Mouse (Mus musculus) right cerebral cortex, postnatal 10 days (tissue): Measurements from ENCODE around the gene Spib.

Experiments used
- DNase-seq, 2 experiments: peaks; one replicate each; pipeline ENCODE4 v3.0.0; 2021; ENCODE audit warnings: low spot score in 2 of 2

Spib gene

GRCm38 (mm10) chr7:44526414-44527154 lies 5.3 kb downstream of the Spib start:
- no peak for DNase-seq

- DNase-seq = peak; percentile 66 to 75
Observed at GRCm38 (mm10) chr7:44525126-44525832, 6.6 kb downstream of the Spib start.

GRCm38 (mm10) chr7:44524502-44524901 lies 7.4 kb downstream of the Spib start, which contains the start of gene Mybpc2:
TSS of gene Mybpc2 (minus strand) at chr7:44524656.
- DNase-seq = no peak

- no peak for DNase-seq
Observed at GRCm38 (mm10) chr7:44523056-44523455, 8.8 kb downstream of the Spib start.

- peak in 1 of 2 experiments; percentile 67 for DNase-seq
Observed at GRCm38 (mm10) chr7:44521710-44522109, 10.2 kb downstream of the Spib start.

GRCm38 (mm10) chr7:44520990-44521389 lies 10.9 kb downstream of the Spib start:
- no peak for DNase-seq

- DNase-seq = no peak
Observed at GRCm38 (mm10) chr7:44519240-44519913, 12.5 kb downstream of the Spib start.

GRCm38 (mm10) chr7:44507491-44507890 lies 24.4 kb downstream of the Spib start:
- DNase-seq = no peak

- DNase-seq = peak; percentile 71 to 84
Observed at GRCm38 (mm10) chr7:44501563-44502115, 30.2 kb downstream of the Spib start.

- no peak for DNase-seq
Observed at GRCm38 (mm10) chr7:44500046-44500445, 31.8 kb downstream of the Spib start.

- no peak for DNase-seq
Observed at GRCm38 (mm10) chr7:44498922-44499321, 32.9 kb downstream of the Spib start.

GRCm38 (mm10) chr7:44497361-44498055 lies 34.4 kb downstream of the Spib start:
- DNase-seq = peak; percentile 47 to 62

- no peak for DNase-seq
Observed at GRCm38 (mm10) chr7:44496771-44497109, 35.1 kb downstream of the Spib start.

GRCm38 (mm10) chr7:44495992-44496770 lies 35.7 kb downstream of the Spib start, which contains the start of the genes Emc10 and Fam71e1:
TSS of gene Emc10 (minus strand) at chr7:44496529.
TSS of gene Fam71e1 (plus strand) at chr7:44496581.
- peak; percentile 99 for DNase-seq

GRCm38 (mm10) chr7:44495086-44495485 lies 36.8 kb downstream of the Spib start:
- peak in 1 of 2 experiments; percentile 56 for DNase-seq

- no peak for DNase-seq
Observed at GRCm38 (mm10) chr7:44494681-44495080, 37.2 kb downstream of the Spib start.

GRCm38 (mm10) chr7:44492166-44492826 lies 39.6 kb downstream of the Spib start:
- peak in 1 of 2 experiments; percentile 26 for DNase-seq

- no peak for DNase-seq
Observed at GRCm38 (mm10) chr7:44491391-44491790, 40.5 kb downstream of the Spib start.

GRCm38 (mm10) chr7:44490281-44490680 lies 41.6 kb downstream of the Spib start:
- peak; percentile 28 to 29 for DNase-seq

- peak; percentile 25 to 26 for DNase-seq
Observed at GRCm38 (mm10) chr7:44488545-44488944, 43.3 kb downstream of the Spib start.
